Mouse (Mus musculus): ENCODE measurements around the gene Mkrn2os.
"Not testable (repeated sequence)": the region's sequence is repeated elsewhere in the genome, so short reads cannot be mapped to it uniquely, and the experiment has no call there.

The Mkrn2os gene

DNA sequence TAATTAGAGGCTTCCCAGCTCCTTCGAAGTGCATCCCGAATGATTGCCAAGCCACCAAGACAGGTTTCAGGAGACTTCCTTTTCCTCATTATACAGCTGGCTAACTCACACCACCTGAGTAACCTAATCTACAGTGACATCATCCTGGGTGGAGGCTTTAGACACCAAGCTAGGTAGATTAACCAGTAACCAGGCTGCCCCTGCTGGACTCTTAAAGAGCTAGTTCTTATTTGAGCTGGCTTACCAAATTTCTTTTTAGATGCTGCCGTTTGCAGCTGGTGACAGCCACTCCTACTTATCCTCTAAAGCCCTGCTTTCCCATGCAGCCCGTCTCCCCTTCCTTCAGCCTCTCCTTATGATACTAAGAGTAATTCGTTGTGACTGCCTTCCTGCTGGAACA lies at the start of gene Mkrn2os:
TSS of gene Mkrn2os (minus strand) at position 119 of the 400 bp plus-strand sequence.
- in situ Hi-C loops (cut with MboI; ENCODE audit: low pct_unique_long_range_greater_than_20kb in 1 of 2, low sequenced_read_pairs in 2 of 2, unreplicated experiment in 1 of 2), result no loop called here

DNA sequence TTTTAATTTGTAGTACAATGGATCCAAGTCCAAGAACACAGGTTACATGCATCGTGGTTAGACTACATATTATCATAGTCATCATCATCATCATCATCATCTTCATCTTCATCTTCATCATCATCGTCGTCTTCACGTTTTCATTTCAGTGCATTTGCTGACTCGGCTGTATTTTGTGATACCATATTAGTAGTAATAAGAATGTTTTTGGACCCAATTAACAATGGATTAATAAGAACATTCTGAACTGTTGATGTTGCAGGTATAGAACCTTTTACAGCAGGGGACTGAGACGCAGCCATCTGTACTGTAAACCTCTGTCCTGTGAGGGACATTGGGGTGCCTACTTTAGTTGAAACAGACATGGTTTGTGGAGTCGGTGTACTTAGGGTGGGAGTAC lies 45.8 kb upstream of the Mkrn2os start:
- in situ Hi-C loops (cut with MboI; ENCODE audit: low pct_unique_long_range_greater_than_20kb in 1 of 2, low sequenced_read_pairs in 2 of 2, unreplicated experiment in 1 of 2), result not testable (repeated sequence)

DNA sequence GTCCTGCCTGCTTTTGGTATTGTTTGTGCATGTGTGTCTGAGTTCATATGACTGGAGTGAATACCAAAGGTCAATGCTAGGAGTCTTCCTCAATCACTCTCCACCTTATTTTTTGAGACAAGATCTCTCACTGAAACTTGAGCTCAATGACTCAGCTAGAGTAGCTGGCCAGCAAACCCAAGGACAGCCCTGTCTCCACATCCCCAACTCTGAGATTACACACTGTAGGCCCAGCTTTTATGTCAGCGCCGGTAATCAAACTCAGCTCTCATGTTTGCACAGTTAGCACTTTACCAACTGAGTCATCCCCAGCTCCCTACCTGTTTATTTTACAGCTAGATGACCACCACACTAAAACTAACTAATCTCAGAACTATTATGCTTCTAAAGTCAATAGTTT lies 41.6 kb upstream of the Mkrn2os start:
- in situ Hi-C loops (cut with MboI; ENCODE audit: low pct_unique_long_range_greater_than_20kb in 1 of 2, low sequenced_read_pairs in 2 of 2, unreplicated experiment in 1 of 2), result no loop called here

GRCm38 (mm10) chr6:115631056-115631795 lies 38.9 kb upstream of the Mkrn2os start:
- in situ Hi-C loops (cut with MboI; ENCODE audit: low pct_unique_long_range_greater_than_20kb in 1 of 2, low sequenced_read_pairs in 2 of 2, unreplicated experiment in 1 of 2), result no loop called here

GRCm38 (mm10) chr6:115626121-115626520 lies 33.7 kb upstream of the Mkrn2os start:
- in situ Hi-C loops (cut with MboI; ENCODE audit: low pct_unique_long_range_greater_than_20kb in 1 of 2, low sequenced_read_pairs in 2 of 2, unreplicated experiment in 1 of 2), result loop anchor here in 1 of 2 experiments (10.0 kb wide), 1 partner anchor 159 kb away; no protein-coding TSS in a partner anchor

GRCm38 (mm10) chr6:115620942-115621341 lies 28.6 kb upstream of the Mkrn2os start:
- in situ Hi-C loops (cut with MboI; ENCODE audit: low pct_unique_long_range_greater_than_20kb in 1 of 2, low sequenced_read_pairs in 2 of 2, unreplicated experiment in 1 of 2), result loop anchor here in 1 of 2 experiments (10.0 kb wide), 1 partner anchor 164 kb away; no protein-coding TSS in a partner anchor

- in situ Hi-C loops (cut with MboI; ENCODE audit: low pct_unique_long_range_greater_than_20kb in 1 of 2, low sequenced_read_pairs in 2 of 2, unreplicated experiment in 1 of 2), result loop anchor here (10.0 kb wide), 3 partner anchors 45 to 165 kb away; partner anchors contain the start of gene Tmem40 (in 1 of the 2)
Measured at GRCm38 (mm10) chr6:115619818-115620217, 27.4 kb upstream of the Mkrn2os start.

GRCm38 (mm10) chr6:115615983-115616382 lies 23.6 kb upstream of the Mkrn2os start:
- in situ Hi-C loops (cut with MboI; ENCODE audit: low pct_unique_long_range_greater_than_20kb in 1 of 2, low sequenced_read_pairs in 2 of 2, unreplicated experiment in 1 of 2), result loop anchor here (10.0 kb wide), 2 partner anchors 49 to 149 kb away; partner anchors contain the start of gene Tmem40 (in 1 of the 2)

DNA sequence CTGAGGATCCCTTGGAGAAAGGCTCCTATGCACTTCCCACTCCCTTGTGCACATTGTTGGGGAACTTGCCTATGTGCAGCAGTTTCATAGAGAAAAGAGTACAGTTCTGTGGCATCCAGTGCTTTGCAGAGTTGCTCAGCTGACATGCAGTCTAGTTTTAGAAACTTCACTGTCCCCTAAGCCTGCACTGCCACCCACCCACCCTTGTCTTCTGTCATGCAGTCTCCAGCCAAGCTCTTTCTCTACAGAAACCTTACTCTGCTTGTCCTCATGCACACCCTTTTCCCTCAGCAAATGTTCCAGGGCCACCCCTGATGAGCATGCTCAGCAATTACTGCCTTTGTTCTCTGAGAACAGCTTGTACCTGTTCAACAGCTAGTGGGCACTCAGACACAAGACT lies 21.4 kb upstream of the Mkrn2os start:
- in situ Hi-C loops (cut with MboI; ENCODE audit: low pct_unique_long_range_greater_than_20kb in 1 of 2, low sequenced_read_pairs in 2 of 2, unreplicated experiment in 1 of 2), result loop anchor here (10.0 kb wide), 2 partner anchors 51 to 151 kb away; partner anchors contain the start of gene Tmem40 (in 1 of the 2)

- in situ Hi-C loops (cut with MboI; ENCODE audit: low pct_unique_long_range_greater_than_20kb in 1 of 2, low sequenced_read_pairs in 2 of 2, unreplicated experiment in 1 of 2), result loop anchor here (10.0 kb wide), 2 partner anchors 54 to 154 kb away; partner anchors contain the start of gene Tmem40 (in 1 of the 2)
Measured at GRCm38 (mm10) chr6:115610301-115610700, 17.9 kb upstream of the Mkrn2os start.

GRCm38 (mm10) chr6:115609121-115609520 lies 16.7 kb upstream of the Mkrn2os start:
- in situ Hi-C loops (cut with MboI; ENCODE audit: low pct_unique_long_range_greater_than_20kb in 1 of 2, low sequenced_read_pairs in 2 of 2, unreplicated experiment in 1 of 2), result no loop called here

- in situ Hi-C loops (cut with MboI; ENCODE audit: low pct_unique_long_range_greater_than_20kb in 1 of 2, low sequenced_read_pairs in 2 of 2, unreplicated experiment in 1 of 2), result no loop called here
Measured at GRCm38 (mm10) chr6:115607429-115607828, 15.1 kb upstream of the Mkrn2os start.

DNA sequence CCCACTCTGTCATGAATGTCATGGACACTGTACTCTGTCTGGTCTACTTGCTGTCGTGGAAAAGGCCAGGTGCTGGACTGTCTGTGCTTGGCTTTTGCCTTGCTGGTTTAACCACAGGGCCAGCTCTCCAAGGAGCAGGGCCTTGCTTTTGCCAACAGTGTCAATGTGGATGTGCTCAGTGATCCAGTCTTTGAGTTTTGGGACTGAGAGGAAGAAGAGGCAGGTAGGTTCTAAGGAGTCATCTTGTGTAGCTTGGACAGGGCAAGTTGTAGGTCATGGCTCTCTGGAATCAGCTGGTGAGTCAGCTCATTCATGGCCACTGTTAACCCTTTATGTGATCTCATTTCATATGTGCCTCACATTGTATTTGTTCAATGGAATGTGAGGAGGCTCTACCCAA lies 14.1 kb upstream of the Mkrn2os start:
- in situ Hi-C loops (cut with MboI; ENCODE audit: low pct_unique_long_range_greater_than_20kb in 1 of 2, low sequenced_read_pairs in 2 of 2, unreplicated experiment in 1 of 2), result no loop called here

- in situ Hi-C loops (cut with MboI; ENCODE audit: low pct_unique_long_range_greater_than_20kb in 1 of 2, low sequenced_read_pairs in 2 of 2, unreplicated experiment in 1 of 2), result no loop called here
Measured at GRCm38 (mm10) chr6:115601715-115602523, 9.5 kb upstream of the Mkrn2os start, which contains the start of gene Mkrn2. Gene Mkrn2, plus strand, starts transcription at chr6:115601902.

GRCm38 (mm10) chr6:115601322-115601714 lies 8.9 kb upstream of the Mkrn2os start:
- in situ Hi-C loops (cut with MboI; ENCODE audit: low pct_unique_long_range_greater_than_20kb in 1 of 2, low sequenced_read_pairs in 2 of 2, unreplicated experiment in 1 of 2), result no loop called here

DNA sequence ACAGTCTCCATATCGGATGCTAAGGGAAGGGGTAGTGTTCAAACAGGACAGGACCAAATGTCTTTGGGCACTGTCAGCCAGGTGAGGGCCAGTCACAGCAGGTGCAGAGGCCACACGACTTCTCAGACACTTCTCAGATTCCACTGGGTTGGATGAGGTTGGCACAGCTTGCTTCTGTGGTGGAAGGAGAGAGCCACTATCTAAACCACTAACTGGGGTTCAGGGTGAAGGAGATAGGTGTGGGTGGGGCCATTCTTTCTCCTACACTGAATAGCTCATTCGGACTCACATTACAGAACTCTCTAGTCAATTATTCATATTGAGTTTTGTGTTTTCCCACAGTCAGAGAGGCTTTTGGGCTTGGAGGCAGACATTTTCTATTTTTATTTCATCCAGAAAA lies 3.3 kb upstream of the Mkrn2os start:
- in situ Hi-C loops (cut with MboI; ENCODE audit: low pct_unique_long_range_greater_than_20kb in 1 of 2, low sequenced_read_pairs in 2 of 2, unreplicated experiment in 1 of 2), result no loop called here

- in situ Hi-C loops (cut with MboI; ENCODE audit: low pct_unique_long_range_greater_than_20kb in 1 of 2, low sequenced_read_pairs in 2 of 2, unreplicated experiment in 1 of 2), result no loop called here
Measured at GRCm38 (mm10) chr6:115594463-115594862, 2.1 kb upstream of the Mkrn2os start.

DNA sequence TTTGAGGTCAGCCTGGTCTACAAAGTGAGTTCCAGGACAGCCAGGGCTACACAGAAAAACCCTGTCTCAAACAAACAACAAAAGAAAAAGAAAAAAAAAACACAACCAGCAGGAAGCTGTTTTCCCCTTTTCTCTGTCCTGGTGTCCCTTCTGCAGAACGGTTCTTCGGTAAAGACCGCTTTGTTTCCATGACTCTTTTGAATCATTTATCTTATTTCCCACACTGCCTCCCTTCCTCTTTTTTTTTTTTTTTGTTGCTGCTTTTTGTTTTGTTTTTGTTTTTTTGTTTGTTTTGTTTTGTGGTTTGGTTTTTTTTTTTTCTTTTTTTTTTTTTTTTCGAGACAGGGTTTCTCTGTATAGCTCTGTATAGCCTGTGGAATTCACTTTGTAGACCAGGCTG lies 876 bp upstream of the Mkrn2os start:
- in situ Hi-C loops (cut with MboI; ENCODE audit: low pct_unique_long_range_greater_than_20kb in 1 of 2, low sequenced_read_pairs in 2 of 2, unreplicated experiment in 1 of 2), result no loop called here

DNA sequence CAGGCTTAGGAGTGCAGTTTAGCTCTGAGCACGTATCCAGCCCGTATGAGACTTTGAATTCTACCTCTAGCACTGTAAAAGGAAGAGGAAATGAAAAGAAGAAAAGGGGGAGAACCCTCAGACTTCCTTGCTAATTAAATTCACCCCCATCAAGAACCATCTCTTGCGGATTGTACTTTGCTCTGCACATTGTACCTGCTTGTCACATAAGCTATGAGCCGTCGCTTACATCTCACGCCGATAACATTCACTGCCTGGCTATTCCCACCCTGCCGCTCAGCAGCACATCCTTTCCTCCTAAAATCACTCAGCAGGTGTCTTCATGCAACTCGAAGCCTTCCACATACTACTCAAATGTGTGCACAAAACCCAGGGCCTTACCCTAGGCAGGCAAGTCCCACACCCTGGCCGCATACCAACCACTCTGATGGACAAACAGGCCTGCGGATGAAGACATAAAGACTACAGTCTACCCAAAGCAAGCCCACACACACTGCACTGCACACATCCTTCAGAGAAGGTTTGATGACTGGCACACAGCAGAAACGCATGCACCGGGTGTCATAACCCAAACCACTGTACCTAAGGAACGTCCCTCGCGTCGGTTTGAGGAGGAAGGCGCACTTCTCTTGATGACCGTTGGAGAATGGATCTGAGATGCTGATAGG lies 550 bp downstream of the Mkrn2os start:
- in situ Hi-C loops (cut with MboI; ENCODE audit: low pct_unique_long_range_greater_than_20kb in 1 of 2, low sequenced_read_pairs in 2 of 2, unreplicated experiment in 1 of 2), result no loop called here

Data from mouse embryonic stem cell (cell line).